Mouse (Mus musculus) embryonic facial prominence, embryonic 12.5 days (tissue): Measurements from ENCODE around the gene Acad9. TPM values are rescaled to one million over a fixed set of nuclear protein-coding genes. Genes with fewer than 3 reads are reported as not detected.

ENCODE experiments used
- ATAC-seq: fragments of 200-750 bp; cut with Nextera tagmentation; 2 replicates; pipeline ENCODE4 v1.8.0; 2017; ENCODE audit not compliant: insufficient number of reproducible peaks, insufficient read depth, low FRiP score, low TSS enrichment
- H3K27ac ChIP-seq: fragments of 300-500 bp; sonication (generic); 2 replicates; pipeline ENCODE4 v1.5.1; 2016; ENCODE audit warnings: mild to moderate bottlenecking
- H3K27me3 ChIP-seq: fragments of 300-500 bp; sonication (generic); 2 replicates; pipeline ENCODE4 v1.6.1; 2016; ENCODE audit warnings: mild to moderate bottlenecking, moderate library complexity
- H3K36me3 ChIP-seq: fragments of 300-500 bp; sonication (generic); 2 replicates; pipeline ENCODE4 v1.6.1; 2016; ENCODE audit warnings: mild to moderate bottlenecking
- H3K4me1 ChIP-seq: fragments of 300-500 bp; sonication (generic); 2 replicates; pipeline ENCODE4 v1.6.1; 2016
- H3K4me2 ChIP-seq: fragments of 300-500 bp; sonication (generic); replicated peaks from 2 replicates; pipeline ENCODE4 v1.6.1; 2016; ENCODE audit warnings: mild to moderate bottlenecking, moderate library complexity
- H3K4me3 ChIP-seq: fragments of 300-500 bp; sonication (generic); 2 replicates; pipeline ENCODE4 v1.5.1; 2016; ENCODE audit warnings: mild to moderate bottlenecking
- H3K9ac ChIP-seq: fragments of 300-500 bp; sonication (generic); 2 replicates; pipeline ENCODE4 v1.6.1; 2016; ENCODE audit warnings: mild to moderate bottlenecking, moderate library complexity
- H3K9me3 ChIP-seq: fragments of 300-500 bp; sonication (generic); 2 replicates; pipeline ENCODE4 v1.6.1; 2016; ENCODE audit warnings: mild to moderate bottlenecking, moderate library complexity
- WGBS: fragments of 180-500 bp; shearing (Covaris S2); methylation state at CpG from one replicate; pipeline ENCODE4 v1.1.7; 2016; 5-methylcytosine and 5-hydroxymethylcytosine counted together
- polyA plus RNA-seq: library from polyadenylated mRNA; unstranded; fragments of >200 nt; fragmentation: Nextera tagmentation; extraction: Ambion mirVana; gene quantifications from 2 replicates; pipeline ENCODE4 v1.2.1, GENCODE M21; 2016

The Acad9 gene
- polyA plus RNA-seq, 1 experiment from 2014 or later, result 98.3 TPM

DNA sequence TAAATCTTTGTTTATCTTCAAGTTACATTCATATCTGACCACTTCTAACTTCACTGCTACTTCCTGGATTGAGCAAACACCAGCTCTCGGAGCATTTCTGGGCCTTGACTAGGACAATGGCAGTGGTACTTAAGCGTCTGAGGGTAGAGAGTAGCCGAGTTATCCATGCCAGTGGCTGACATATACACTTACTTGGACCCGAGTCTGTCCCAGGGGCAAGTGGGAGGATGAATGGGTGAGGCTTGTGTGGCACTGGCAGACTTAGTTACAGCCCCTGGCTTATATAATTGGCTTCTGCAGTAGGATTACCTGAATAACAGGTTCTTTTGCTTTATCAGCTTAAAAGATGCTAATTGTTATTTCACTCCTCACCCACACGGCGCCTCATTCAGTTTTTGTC lies 2.0 kb downstream of the Acad9 start:
- no peak overlapping the region for H3K4me2 ChIP-seq
- no peak for ATAC-seq
- no peak overlapping the region for H3K4me3 ChIP-seq
- peaks cover 13% of the 10 kb centered on the region for H3K4me1 ChIP-seq
- 82% methylated on average over 6 of the region's 6 CpGs for WGBS
- H3K9ac ChIP-seq, result no peak overlapping the region
- 0 out of 2 replicates have a peak, but pooled peaks cover 10% of the 10 kb centered on the region for H3K27me3 ChIP-seq
- H3K27ac ChIP-seq, result no peak overlapping the region
- no peaks in the 10 kb centered on the region for H3K9me3 ChIP-seq
- peaks cover 11% of the 10 kb centered on the region; the same call in 1 of the 2 replicates for H3K36me3 ChIP-seq

GRCm38 (mm10) chr3:36070436-36070835 lies 4.7 kb downstream of the Acad9 start:
- H3K9ac ChIP-seq, result no peak overlapping the region
- peaks cover 31% of the 10 kb centered on the region for H3K36me3 ChIP-seq
- H3K27ac ChIP-seq, result no peak overlapping the region
- H3K4me3 ChIP-seq, result no peak overlapping the region
- no peak for ATAC-seq
- peaks cover 13% of the 10 kb centered on the region for H3K4me1 ChIP-seq
- H3K9me3 ChIP-seq, result no peaks in the 10 kb centered on the region
- H3K4me2 ChIP-seq, result no peak overlapping the region
- WGBS, result 94% methylated on average over 4 of the region's 4 CpGs
- no peaks in the 10 kb centered on the region for H3K27me3 ChIP-seq

DNA sequence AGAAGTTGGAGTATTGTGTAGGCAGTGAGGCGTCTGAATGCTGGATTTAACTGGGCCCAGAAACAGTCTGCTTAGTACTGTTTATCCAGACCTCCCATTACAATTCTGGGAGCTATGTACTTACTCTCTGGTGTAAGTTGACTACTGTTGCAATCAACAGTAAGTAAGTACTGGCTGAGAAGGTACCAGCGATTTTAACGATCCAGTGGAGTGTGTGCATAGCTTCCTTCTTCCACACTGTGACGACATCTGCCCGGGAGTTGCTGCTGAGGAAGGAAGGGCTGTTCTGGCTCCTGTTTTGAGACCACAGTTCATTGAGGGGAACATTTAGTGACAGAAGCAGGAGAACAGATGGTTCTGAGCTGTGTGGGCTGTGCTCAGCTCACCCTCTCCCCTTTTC lies 5.3 kb downstream of the Acad9 start:
- H3K27me3 ChIP-seq, result no peaks in the 10 kb centered on the region
- H3K4me1 ChIP-seq, result peaks cover 13% of the 10 kb centered on the region
- no peaks in the 10 kb centered on the region for H3K9me3 ChIP-seq
- H3K4me2 ChIP-seq, result no peak overlapping the region
- 91% methylated on average over 5 of the region's 5 CpGs for WGBS
- no peak overlapping the region for H3K27ac ChIP-seq
- no peak overlapping the region for H3K4me3 ChIP-seq
- ATAC-seq, result no peak
- peaks cover 37% of the 10 kb centered on the region for H3K36me3 ChIP-seq
- H3K9ac ChIP-seq, result no peak overlapping the region

DNA sequence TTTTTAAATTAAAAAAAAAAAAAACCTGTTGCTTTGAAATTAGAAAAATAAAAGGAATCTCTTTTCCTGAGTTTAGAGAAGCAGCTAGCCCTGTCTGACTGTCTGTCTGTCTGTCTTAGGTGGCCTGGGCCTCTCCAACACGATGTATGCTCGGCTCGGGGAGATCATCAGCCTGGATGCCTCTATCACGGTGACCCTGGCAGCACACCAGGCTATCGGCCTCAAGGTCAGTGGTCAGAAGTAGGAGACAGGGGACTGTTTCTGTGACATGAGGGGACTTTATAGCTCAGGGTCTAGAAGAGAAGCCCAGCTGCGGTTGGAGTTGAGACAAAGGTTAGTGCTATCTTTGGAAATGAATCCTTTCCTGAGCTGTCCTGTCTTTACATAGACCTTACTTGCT lies 8.5 kb downstream of the Acad9 start:
- H3K9ac ChIP-seq, result no peak overlapping the region
- WGBS, result 94% methylated on average over 6 of the region's 6 CpGs
- ATAC-seq, result no peak
- H3K4me3 ChIP-seq, result no peak overlapping the region
- no peak overlapping the region for H3K27ac ChIP-seq
- peaks cover 66% of the 10 kb centered on the region for H3K36me3 ChIP-seq
- H3K27me3 ChIP-seq, result no peaks in the 10 kb centered on the region
- H3K4me2 ChIP-seq, result no peak overlapping the region
- no peaks in the 10 kb centered on the region for H3K4me1 ChIP-seq
- H3K9me3 ChIP-seq, result no peaks in the 10 kb centered on the region

GRCm38 (mm10) chr3:36075466-36075865 lies 9.7 kb downstream of the Acad9 start:
- Histone ChIP-seq H3K27ac (no peak overlapping the region), H3K9ac (no peak overlapping the region), H3K27me3 (no peaks in the 10 kb centered on the region), H3K4me3 (no peak overlapping the region), H3K4me2 (no peak overlapping the region), H3K9me3 (no peaks in the 10 kb centered on the region), H3K4me1 (no peaks in the 10 kb centered on the region), H3K36me3 (peaks cover 72% of the 10 kb centered on the region)
- ATAC-seq, result no peak
- WGBS, result 91% methylated on average over 6 of the region's 6 CpGs

- Histone ChIP-seq H3K9ac (no peak overlapping the region), H3K27ac (no peak overlapping the region), H3K9me3 (no peaks in the 10 kb centered on the region), H3K4me1 (no peaks in the 10 kb centered on the region), H3K4me2 (no peak overlapping the region), H3K4me3 (no peak overlapping the region), H3K27me3 (no peaks in the 10 kb centered on the region), H3K36me3 (peaks cover 86% of the 10 kb centered on the region)
- WGBS, result 83% methylated on average over 3 of the region's 3 CpGs
- no peak for ATAC-seq
Observed at GRCm38 (mm10) chr3:36077386-36077785, 11.6 kb downstream of the Acad9 start.

DNA sequence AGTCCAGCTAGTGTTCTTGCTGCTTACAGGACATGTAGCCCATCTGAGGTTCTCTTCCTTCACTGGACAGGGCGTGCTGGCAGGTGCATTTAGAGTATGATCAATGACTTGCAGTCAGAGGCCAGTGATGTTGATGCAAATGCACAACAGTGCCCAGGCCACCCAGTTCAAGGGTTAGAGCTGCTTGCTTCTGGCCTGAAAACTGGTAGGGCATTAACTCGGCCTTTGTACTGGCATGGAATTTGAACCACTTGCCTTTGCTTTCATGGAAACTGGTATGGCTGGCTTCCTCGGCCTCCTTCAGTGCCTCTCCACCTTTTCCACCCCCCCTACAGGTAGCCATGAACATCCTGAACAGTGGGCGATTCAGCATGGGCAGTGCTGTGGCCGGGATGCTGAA lies 14.1 kb downstream of the Acad9 start:
- H3K4me1 ChIP-seq, result no peaks in the 10 kb centered on the region
- no peak overlapping the region for H3K4me3 ChIP-seq
- no peak for ATAC-seq
- peaks cover 86% of the 10 kb centered on the region for H3K36me3 ChIP-seq
- no peak overlapping the region for H3K4me2 ChIP-seq
- H3K27ac ChIP-seq, result no peak overlapping the region
- WGBS, result 82% methylated on average over 5 of the region's 5 CpGs
- H3K9me3 ChIP-seq, result no peaks in the 10 kb centered on the region
- H3K9ac ChIP-seq, result no peak overlapping the region
- no peaks in the 10 kb centered on the region for H3K27me3 ChIP-seq

DNA sequence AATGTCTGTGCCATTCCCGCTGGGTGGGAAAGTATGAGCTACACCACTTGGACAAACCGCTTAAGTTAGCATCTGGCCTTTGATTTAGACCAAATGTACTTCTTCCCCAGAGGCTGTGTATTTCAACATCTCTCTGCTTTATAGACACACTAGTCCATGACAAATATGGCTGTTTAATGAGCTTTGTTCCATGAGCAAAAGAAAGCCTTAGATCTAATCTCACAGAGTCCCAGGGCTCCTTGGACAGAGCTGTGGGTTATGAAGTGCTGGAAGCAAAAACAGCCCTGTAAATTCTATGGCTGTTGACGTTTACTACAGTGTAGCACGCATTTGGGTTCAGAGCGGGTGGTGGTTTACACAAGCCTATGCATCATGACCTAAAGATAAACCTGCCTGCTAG lies 15.0 kb downstream of the Acad9 start:
- Histone ChIP-seq H3K9ac (no peak overlapping the region), H3K27ac (no peak overlapping the region), H3K4me2 (no peak overlapping the region), H3K27me3 (no peaks in the 10 kb centered on the region), H3K36me3 (peaks cover 86% of the 10 kb centered on the region), H3K4me1 (no peaks in the 10 kb centered on the region), H3K4me3 (no peak overlapping the region), H3K9me3 (no peaks in the 10 kb centered on the region)
- 90% methylated on average over 5 of the region's 5 CpGs for WGBS
- no peak for ATAC-seq

DNA sequence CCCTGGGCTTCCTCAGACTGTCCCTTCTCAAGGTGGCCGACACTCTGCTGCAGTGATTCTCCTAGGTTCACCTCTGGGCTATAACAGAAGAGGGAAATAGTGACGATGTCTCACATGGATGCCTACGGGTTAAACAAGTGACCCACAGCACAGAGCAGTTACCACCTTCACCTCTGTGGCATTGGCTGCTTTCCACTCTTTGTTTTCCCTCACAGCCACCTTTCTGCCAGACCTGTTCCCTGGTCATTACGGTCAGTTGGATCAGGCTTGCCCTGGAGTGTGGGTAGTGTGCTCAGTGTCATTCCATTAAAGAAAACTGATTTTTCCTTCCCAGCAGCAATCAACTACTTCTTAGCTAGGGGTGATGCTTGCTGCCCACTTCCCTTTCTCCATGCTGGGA lies 17.1 kb downstream of the Acad9 start:
- WGBS, result 92% methylated on average over 4 of the region's 4 CpGs
- Histone ChIP-seq H3K27me3 (no peaks in the 10 kb centered on the region), H3K36me3 (peaks cover 86% of the 10 kb centered on the region), H3K4me2 (no peak overlapping the region), H3K9ac (no peak overlapping the region), H3K4me1 (no peaks in the 10 kb centered on the region), H3K27ac (no peak overlapping the region), H3K9me3 (no peaks in the 10 kb centered on the region), H3K4me3 (no peak overlapping the region)
- no peak for ATAC-seq

DNA sequence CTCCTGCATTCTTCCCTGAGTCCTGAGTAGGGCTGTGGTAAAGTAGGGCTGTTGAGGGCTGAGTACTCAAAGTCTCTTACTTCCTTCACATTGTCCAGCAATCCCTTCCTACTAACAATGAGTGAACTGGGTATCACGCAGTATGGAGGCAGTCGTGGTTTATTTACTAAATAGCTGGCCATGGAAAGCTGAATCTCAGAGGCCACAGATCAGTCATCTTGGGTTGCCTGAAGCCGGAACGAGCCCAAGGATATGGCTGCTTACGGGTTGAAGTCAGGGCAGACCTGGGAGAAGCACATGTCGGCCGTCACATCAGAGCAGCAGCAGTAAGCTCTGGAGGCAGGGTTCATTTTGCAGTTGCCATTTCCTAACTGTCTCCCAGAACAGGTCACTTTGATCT lies 17.6 kb downstream of the Acad9 start:
- ATAC-seq, result no peak
- 96% methylated on average over 7 of the region's 7 CpGs for WGBS

DNA sequence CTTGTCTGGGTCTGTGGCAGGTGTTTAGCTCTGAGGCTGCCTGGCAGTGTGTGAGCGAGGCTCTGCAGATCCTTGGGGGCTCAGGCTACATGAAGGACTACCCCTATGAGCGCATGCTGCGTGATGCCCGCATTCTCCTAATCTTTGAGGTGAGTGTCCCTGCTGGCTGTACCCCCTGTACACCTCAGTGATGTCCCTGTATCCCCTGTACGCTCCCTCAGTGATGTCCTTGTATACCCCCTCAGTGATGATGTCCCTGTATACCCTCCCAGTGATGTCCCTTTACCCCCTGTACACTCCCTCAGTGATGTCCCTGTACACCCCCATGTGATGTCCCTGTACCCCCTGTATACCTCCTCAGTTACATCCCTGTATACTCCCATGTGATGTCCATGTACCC lies 19.6 kb downstream of the Acad9 start:
- no peaks in the 10 kb centered on the region for H3K9me3 ChIP-seq
- no peak overlapping the region for H3K9ac ChIP-seq
- no peak overlapping the region for H3K27ac ChIP-seq
- H3K4me3 ChIP-seq, result no peak overlapping the region
- H3K4me2 ChIP-seq, result no peak overlapping the region
- ATAC-seq, result peak; percentile 43; the same call in 1 of the 2 replicates
- H3K27me3 ChIP-seq, result no peaks in the 10 kb centered on the region
- peaks cover 86% of the 10 kb centered on the region for H3K36me3 ChIP-seq
- WGBS, result 96% methylated on average over 5 of the region's 5 CpGs
- H3K4me1 ChIP-seq, result no peaks in the 10 kb centered on the region

More for the DNA sequence above, 17.6 kb downstream of the Acad9 start:
- Histone ChIP-seq H3K4me1 (no peaks in the 10 kb centered on the region), H3K27ac (no peak overlapping the region), H3K27me3 (no peaks in the 10 kb centered on the region), H3K9me3 (no peaks in the 10 kb centered on the region), H3K4me2 (no peak overlapping the region), H3K36me3 (peaks cover 86% of the 10 kb centered on the region), H3K9ac (no peak overlapping the region), H3K4me3 (no peak overlapping the region)

- ATAC-seq, result no peak
- Histone ChIP-seq H3K27ac (no peak overlapping the region), H3K4me2 (no peak overlapping the region), H3K4me1 (no peaks in the 10 kb centered on the region), H3K27me3 (no peaks in the 10 kb centered on the region), H3K4me3 (no peak overlapping the region), H3K36me3 (peaks cover 77% of the 10 kb centered on the region), H3K9ac (no peak overlapping the region), H3K9me3 (no peaks in the 10 kb centered on the region)
- WGBS, result 95% methylated on average over 9 of the region's 9 CpGs
Observed at GRCm38 (mm10) chr3:36087591-36087990, 21.8 kb downstream of the Acad9 start.

- H3K9ac ChIP-seq, result no peak overlapping the region
- no peak overlapping the region for H3K4me2 ChIP-seq
- H3K36me3 ChIP-seq, result peaks cover 16% of the 10 kb centered on the region
- H3K9me3 ChIP-seq, result no peaks in the 10 kb centered on the region
- ATAC-seq, result no peak
- H3K27ac ChIP-seq, result no peak overlapping the region
- no peaks in the 10 kb centered on the region for H3K27me3 ChIP-seq
- WGBS, result 85% methylated on average over 2 of the region's 2 CpGs
- H3K4me1 ChIP-seq, result no peaks in the 10 kb centered on the region
- H3K4me3 ChIP-seq, result no peak overlapping the region
Observed at GRCm38 (mm10) chr3:36095371-36095770, 29.6 kb downstream of the Acad9 start.
